Mouse (Mus musculus) embryo, embryonic 11 days (tissue): ENCODE data around the gene Tlk2.
"Not testable (repeated sequence)": the region's sequence is repeated elsewhere in the genome, so short reads cannot be mapped to it uniquely, and the experiment has no call there.

Experiments
- DNase-seq: peaks from one replicate; pipeline ENCODE4 v3.0.0-alpha.2; 2015

Tlk2 gene

DNA sequence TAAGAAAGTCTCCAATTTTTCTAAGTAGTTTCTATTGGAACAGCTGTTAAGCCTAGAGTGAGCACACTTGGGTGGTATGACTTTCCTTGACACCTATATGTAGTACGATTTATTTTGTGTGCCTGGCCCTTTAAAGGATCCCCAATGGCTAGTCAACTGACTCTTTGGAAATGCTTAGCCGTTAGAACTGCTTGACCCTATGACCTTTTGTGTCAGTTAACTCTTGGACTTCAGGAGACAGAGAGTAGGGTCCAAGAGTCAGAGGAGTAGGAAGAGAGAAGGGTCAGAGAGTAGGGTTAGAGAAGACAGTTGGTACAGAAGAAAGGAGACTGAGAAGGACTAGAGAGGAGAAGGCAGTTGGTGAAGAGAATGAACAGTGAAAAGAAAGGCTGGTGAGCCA is at the start of gene Tlk2:
Gene Tlk2, plus strand, starts transcription at position 292 of the 400 bp plus-strand sequence.
- DNase-seq = no peak

DNA sequence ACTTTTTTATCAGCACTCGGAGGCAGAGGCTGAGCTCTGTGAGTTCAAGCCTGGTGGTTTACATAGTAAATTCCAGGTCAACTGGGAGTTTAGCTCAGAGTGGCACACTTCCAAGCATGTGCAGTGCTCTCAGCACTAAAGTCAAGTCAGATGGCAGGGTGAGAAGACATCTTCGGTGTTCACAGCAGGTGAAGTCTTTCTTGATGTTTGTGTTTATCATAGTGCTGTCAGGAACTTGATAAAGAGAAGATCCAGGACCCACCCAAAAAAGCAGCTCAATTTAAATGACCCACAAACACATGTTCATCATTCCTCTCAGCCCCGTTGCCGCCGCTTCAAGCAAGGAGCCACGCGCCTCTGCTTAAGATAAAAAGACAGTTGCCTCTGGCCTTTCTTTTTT is 42.9 kb upstream of the Tlk2 start:
- no peak for DNase-seq

DNA sequence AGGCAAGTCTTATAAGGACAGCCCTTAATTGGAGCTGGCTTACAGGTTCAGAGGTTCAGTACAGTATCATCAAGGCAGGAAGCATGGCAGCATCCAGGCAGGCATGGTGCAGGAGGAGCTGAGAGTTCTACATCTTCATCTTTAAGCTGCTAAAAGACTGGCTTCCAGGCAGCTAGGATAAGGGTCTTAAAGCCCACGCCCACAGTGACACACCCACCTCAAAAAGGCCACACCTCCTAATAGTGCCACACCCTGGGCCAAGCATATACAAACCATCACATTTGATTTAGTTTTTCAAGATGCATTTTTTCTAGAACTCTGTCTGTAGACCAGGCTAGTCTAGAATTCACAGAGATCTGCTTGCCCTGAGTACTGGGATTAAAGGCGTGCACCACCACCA is 41.4 kb upstream of the Tlk2 start:
- not testable (repeated sequence) for DNase-seq

DNA sequence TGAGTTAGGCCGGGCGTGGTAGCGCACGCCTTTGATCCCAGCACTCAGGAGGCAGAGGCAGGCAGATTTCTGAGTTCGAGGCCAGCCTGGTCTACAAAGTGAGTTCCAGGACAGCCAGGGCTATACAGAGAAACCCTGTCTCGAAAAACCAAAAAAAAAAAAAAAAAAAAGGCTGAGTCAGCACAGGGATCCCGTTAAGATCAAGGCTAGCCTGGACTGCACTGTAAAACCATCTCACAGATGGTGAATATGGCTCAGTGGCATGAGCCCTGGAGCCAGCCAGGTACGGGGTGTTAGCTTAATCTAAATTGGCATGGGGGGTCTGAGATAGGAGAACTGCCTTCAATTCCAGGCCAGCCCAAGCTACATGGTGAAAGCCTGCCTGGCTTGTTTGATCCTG is 38.1 kb upstream of the Tlk2 start:
- DNase-seq = not testable (repeated sequence)

DNA sequence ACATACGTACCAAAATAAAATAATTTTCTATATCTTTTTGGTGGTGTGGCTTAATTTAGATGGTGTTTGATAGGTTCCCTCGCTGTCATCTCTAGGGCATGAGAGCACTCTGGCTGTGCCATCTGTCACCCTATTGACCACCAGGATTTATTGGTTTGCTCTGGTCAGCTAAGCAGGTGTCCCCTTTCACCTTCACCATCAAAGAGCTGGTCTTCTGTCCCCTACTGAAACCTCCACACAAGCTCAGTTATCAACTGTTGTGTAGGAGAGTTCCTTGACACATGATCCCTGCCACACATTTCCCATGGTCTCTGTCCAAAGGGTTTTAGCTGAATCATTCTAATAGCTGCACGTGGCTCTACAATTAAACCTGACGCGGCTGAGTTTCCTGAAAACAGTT is 37.5 kb upstream of the Tlk2 start:
- no peak for DNase-seq

DNA sequence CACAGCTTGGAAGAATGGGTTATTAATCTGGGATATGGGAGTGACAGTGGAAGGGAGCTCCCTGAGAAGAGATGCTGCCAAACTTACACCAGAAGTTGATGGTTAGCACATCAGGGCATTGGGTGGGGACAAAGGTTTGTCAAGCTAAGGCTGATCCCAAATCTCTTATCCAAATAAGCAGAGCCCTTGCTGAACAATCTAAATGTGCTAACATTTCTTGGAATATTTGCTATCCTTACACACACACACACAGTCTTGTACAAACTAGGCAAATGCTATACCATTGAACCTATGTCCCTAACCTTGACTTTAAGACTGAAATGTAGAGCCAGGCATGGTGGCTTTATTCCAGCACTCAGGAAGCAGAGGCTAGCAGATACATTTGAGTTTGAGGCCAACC is 35.0 kb upstream of the Tlk2 start:
- no peak for DNase-seq

DNA sequence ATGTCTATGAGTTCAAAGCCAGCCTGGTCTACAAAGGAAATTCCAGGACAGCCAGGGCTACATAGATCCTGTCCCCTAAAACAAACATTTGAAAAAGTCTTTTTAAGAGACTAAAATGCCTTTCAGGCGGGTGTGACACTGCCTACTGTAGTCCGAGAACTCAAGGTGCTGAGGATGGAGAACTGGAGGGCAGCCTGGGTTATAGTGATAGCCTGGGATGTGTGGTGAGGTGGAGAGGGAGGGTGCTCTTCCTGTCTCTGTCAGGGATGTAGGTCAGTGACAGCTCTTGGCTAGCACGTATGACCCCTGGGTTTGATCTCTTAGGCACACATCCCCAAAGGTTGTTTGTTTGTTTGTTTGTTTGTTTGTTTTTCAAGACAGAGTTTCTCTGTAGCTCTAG is 34.5 kb upstream of the Tlk2 start:
- DNase-seq = no peak

DNA sequence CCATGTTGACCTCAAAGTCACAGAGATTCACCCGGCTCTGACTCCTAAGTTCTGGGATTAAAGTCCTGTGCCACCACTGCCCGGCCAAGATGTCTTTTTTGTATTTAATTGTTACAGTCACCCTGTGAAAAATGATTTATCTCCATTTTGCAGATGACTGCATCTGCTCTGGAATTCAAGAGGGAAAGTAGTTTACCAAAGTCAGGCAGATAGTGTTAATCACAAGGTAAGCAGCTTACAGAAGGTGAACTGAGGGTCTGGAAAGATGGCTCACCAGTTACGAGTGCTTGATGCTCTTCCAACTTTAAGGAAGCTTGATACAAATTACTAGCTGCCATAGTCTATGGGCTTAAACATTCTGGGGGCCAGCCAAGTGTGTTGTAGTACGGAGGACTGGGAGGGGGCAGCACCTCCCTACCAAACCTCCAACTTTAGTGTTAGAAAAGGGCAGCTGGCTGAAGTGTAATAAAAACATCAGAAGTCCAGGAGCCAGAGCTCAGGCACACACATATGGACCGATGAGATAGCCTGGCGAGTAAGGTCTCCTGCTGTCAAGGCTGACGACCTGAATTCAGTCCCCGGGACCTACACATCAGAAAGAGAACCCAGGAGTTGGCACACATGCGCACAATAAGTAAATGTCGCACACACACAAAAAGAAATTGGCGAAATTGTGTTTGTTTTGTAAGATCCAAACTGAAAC is 33.9 kb upstream of the Tlk2 start:
- no peak for DNase-seq

DNA sequence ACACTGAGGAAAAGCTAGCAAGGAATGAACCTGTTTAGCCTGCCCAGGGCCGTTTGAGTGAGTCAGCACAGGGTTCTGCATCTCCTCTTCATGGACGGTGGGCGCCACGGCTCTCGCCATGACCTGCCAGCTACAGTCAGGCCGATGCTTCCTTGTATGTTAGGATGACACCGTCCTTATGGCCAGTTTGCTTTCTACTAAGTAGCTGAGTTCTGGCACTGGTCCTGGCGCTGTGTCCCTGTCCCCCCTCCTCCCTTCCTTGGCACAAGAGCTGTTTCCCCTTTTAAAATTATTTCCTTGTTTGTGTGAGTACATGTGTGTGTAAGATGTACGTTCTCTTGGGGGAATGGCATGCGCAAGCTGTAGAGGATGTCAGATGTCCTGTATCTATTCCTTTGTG is 33.4 kb upstream of the Tlk2 start:
- no peak for DNase-seq

DNA sequence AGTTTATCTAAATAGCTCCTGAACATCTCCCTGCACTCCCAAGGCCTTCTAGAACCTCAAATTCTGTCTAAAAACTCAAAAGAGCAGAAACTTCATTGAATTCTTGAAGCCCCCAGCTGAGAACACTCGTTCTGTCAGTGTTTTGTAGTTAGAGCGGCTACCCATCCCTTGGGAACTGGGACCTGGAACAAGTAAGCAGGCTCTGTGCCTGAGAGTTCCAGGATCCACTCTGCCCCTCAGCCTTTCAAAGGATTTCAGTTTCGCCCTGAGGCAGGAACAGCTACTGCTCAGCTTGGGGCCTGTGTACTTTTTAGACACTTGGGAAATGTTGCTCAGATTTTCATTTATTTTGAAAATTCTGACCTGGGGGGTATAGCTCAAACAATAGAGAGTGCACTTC is 32.0 kb upstream of the Tlk2 start, which contains the start of gene Gm10842:
Gene Gm10842, plus strand, starts transcription at position 301 of the 400 bp plus-strand sequence.
- DNase-seq = no peak

DNA sequence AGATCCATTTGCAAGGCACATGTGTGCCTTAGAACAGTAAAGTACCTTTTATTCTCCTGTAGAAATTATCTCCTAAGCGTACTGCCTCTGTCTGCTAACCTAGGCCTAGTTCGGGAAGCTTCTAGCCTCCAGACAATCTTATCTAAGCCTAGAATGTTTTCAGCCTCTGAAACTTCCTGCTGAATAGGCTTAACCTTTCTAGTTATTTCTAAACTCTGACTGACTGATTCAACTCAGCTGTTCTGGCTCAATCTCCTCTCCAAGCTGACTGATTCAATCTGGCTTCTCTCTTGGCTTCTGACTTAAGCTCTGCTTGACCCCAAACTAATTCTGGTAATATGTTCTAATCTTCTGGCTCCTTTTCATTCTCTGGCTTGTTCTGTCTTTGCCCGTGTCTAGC is 29.3 kb upstream of the Tlk2 start:
- no peak for DNase-seq

DNA sequence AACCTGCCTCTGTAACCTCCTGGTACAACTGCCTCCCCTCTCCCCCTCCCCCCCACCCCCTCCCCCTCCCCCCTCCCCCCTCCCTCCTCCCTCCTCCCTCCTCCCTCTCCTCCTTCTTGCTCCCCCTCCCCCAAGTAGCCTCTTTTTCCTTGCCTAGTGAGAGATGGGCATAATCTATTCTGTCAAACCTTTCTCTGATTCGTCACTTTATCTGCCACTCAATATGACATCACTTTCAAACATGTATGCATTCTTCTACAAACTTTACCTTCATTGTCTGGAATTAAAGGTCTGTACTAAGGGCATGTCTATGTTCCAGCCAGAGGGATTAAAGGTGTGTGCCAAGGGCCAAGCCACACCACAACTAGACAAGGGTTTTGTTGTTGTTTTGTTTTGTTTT is 28.8 kb upstream of the Tlk2 start:
- DNase-seq = no peak

DNA sequence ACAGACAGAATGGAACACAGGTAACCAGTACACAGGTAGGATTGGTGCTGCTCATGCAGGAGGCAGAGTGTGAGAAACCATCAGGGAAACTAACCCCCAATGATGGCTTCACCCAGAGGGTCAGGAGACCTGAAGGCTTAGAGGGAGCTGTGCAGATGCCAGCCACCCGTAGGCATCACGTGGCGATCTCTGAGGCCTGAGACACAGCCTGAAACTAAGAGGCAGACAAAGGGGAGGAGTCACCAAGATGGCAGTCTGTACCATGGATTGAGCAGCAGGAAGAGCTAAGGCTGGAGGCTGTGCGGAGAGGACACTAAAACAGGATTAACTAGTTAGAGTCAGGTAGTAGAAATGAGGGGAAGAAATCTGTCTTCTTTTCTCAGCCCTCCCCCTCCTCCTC is 27.9 kb upstream of the Tlk2 start:
- DNase-seq = no peak

DNA sequence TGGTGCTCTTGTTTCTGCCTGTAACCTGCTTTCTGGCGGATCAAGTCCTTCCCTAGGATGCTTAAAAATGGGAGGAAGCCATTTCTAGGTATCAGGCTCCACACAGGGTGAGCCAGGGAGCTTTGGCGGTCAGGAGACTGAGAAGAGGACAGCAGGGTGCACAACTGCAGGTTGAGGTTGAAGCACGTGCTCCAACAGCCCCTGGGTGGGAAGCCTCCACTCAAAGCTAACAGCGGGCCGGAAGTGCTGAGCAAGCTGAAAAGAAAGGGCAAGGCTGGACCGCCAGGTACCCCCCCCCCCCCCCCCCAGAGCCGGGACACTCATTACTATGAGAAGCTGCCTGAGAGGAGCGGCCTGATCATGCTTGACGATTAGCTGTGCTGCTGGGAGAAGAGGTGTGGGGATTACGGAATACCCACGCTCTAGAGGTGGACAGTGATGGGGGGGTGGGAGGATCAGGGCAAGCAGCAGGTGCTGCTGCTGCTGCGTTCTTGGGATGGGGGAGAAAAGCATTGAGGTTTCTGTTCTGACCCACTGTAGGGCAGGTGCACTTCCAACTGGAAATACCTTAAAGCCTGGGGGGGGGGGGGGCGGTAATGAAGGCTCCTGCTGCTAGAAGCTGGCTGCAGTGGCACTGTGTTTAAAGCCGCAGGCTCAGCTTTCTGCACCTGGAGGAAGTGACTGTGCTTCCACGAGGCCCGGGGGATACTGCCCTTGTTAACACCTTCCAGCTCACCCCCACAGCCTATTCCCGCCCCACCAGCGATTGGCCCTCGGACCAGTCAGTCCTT is 27.2 kb upstream of the Tlk2 start:
- peak; percentile 21 for DNase-seq

DNA sequence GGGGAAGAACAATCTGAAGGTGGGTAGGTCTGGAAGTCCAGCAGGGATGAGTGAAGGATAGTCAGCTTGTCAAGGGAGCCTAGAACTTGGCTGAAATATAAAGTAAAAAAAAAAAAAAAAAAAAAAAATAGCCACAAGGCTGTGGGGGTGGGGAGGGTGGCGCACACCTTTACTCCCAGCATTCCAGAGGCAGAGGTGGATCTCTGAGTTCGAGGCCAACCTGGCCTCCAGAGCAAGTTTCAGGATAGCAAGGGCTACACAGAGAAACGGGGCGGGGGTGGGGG is 26.6 kb upstream of the Tlk2 start:
- no peak for DNase-seq

DNA sequence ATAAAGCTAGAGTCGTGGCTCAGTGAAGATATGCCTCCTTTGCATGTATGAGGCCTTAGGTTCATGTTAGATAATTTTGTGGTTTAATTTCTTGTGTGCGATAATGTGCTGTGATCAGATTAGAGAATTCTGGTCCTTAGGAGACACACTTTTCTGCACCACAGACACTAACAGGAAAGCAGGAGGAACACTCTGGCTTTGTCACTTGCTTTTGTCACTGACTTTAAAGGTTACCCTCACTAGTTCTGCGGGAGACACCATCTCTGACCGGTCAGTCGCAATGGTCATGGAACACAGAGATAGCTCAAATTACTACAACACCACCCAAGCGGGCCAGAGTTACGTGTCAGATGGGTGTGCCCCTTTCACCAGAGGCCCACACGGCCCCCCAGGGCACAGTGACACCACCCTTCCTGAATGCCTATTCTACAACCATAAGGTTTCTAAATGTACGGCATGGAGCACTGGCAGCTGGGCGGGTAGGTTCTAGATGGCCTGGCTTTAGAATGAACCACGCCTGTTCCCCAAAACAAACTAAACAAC is 26.2 kb upstream of the Tlk2 start:
- no peak for DNase-seq

DNA sequence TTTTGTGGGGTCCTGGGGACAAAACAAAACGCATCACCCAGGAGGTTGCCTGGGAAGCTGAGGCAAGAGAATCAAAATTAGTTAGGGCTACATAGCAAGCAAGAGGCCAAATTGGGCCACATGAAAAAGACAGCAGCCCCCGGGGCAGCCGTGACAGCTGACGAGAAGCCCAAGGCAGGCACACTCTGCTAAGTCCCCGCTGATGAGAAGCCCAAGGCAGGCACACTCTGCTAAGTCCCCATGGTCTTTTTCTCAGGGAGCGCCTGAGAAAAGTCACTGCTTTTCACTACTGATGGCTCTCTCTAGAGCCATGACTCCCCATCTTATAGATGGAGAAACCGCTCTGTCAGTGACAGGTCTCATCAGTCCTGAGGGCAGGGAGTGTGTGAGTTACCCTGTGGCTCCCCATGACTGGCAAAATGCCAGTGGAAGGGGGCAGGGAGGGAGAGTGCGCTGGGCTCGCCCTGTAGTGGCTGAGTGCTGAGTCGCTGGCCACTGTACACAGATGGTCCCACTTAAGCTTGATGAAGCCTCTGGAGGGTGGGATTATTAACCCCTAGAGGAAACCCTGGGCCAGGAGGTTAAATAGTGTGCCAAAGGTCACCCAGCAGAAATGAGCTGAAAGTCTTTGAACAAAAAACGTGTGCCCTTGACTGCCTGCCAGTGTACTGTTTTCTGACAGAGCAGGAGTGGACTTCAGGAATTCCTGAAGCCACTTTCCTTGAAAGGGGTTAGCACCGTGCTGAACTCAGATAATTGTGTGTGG is 25.4 kb upstream of the Tlk2 start:
- DNase-seq = peak; percentile 79

DNA sequence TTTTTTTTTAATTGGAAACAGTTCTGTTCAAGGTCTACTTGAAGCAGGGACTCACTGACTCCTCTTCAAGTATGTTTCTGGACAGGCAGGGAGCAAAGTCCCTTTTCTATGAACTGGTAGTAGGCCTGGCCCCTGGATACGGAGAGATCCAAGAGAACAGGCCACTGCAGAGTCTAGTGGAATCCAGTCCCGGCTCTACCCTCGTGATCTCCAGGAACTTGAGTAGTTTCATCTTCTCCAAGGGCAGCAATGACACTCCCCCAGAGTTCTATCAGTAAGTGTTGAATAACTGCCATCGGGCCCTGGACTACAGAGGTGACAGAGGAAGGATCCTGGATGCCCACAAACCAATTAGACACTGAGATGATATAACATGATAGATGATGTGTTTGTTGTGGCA is 22.7 kb upstream of the Tlk2 start:
- DNase-seq = no peak

DNA sequence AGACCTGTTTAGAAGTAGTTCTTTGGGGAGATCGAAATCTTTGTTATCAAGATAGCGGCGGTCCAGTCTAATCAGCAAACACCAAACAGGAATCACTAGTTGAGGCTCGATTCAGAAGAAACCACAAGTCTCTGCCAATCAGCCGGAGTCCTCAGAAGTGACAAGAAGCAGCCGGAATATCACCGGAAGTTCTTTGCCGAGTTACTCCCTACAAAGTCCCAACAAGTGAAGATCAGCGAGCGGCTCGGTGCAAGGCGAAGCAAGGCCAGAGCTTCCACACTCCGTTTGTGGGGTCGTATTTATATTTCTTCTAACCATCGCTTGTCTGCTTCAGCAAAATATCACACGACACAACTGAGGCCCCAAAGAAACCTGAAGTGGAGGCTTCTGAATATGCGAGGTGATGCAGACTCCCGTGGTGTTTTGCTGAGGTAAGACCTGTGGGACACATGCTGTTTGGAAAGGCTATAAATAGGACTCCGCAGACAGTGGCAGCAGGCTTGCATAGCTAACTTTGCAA is 21.8 kb upstream of the Tlk2 start:
- DNase-seq = no peak

DNA sequence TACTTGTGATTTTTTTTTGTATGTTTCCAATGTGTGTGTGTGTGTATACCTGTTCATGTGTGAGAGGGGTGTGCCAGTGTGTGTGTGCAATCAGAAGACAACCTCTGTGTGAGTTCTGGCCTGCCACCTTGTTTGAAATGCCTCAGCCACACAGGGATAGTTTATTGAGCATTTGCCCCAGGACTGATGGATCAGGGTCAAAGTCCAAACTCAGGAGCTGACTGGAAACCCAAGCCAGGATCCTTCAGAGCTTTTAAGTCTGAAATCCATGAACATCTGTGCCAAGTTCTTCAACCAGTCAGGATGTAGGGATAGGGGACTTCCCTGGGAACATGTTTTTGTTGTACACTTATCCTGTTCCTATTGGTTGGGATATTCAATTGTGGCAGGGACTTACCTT is 20.6 kb upstream of the Tlk2 start:
- DNase-seq = no peak

DNA sequence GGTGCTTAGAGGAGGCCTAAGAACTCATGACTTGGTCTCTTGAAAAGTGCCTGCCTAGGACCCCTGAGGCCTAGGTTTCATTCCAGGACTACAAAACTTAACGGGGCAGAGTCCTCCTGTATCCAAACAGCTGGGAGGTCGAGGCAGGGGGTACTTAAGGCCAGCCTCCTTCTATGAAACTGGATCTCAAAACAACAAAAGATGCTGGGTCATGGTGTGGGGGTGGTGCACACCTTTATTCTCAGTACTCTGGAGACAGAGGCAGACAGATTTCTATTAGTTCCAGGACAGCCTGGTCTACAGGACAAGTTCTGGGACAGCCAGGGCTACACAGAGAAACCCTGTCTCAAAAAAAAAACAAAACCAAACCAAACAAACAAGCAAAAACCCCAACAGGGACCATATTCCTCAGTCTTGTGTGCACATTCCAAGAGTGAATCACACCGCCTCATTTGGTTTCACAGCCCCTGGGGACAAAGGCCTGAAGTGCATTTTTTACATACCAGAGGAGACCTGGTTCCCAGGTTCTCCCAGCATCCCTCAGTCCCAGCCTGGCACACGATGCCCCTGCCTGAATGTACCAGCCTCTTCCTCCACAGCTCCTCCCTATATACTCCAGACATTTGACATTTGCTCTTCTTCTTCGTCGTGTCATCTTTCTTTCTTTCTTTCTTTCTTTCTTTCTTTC is 18.8 kb upstream of the Tlk2 start:
- DNase-seq = no peak

DNA sequence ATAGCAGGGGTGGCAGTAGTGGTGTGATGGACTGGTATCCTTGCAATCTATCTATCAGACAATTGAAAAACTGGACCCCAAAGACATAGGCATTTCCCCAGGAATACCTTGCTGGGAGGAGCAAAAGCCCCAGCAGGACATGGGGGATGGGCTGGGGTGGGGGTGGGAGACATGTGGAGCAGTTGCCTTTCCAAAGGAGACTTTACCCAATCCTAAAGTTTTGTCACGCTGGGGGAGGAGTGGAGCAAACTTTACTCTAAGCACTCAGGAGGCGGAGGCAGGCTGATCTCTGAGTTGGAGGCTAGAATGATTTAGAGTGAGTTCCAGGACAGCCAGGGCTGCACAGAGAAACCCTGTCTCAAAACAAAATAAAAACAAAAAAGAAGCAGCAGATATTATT is 17.2 kb upstream of the Tlk2 start:
- DNase-seq = no peak
